Mouse (Mus musculus) lung, postnatal 0 days (tissue): ENCODE measurements at regions not wholly inside any gene's neighbourhood (a gene's known extent, or its start where the extent isn't known, plus 50 kb on each side); places are given as distances from the start of the nearest gene placed in this dataset.

Source experiments
- ATAC-seq: fragments of 200-750 bp; cut with Nextera tagmentation; 2 replicates; pipeline ENCODE4 v1.8.0; 2017; ENCODE audit warnings: moderate library complexity
- DNase-seq: peaks from one replicate; pipeline ENCODE4 v3.0.0-alpha.2; 2016; ENCODE audit warnings: low spot score
- H3K27ac ChIP-seq: fragments of 300-500 bp; sonication (generic); 2 replicates; pipeline ENCODE4 v1.5.1; 2014; ENCODE audit warnings: antibody characterized with exemption, mild to moderate bottlenecking, low read length, mixed read lengths
- H3K27me3 ChIP-seq: fragments of 300-500 bp; sonication (generic); replicated peaks from 2 replicates; pipeline ENCODE4 v1.6.1; 2014; ENCODE audit warnings: low read length, mixed read lengths; ENCODE audit not compliant: insufficient read depth
- H3K36me3 ChIP-seq: fragments of 300-500 bp; sonication (generic); 2 replicates; pipeline ENCODE4 v1.6.1; 2014; ENCODE audit warnings: low read length, mixed read lengths; ENCODE audit not compliant: insufficient read depth
- H3K4me1 ChIP-seq: fragments of 300-500 bp; sonication (generic); 2 replicates; pipeline ENCODE4 v1.6.1; 2014; ENCODE audit warnings: antibody characterized with exemption, low read depth, low read length, mixed read lengths; ENCODE audit not compliant: insufficient read depth
- H3K4me2 ChIP-seq: fragments of 300-500 bp; sonication (generic); replicated peaks from 2 replicates; pipeline ENCODE4 v1.6.1; 2014; ENCODE audit warnings: low read depth, mild to moderate bottlenecking, low read length, moderate library complexity, mixed read lengths
- H3K4me3 ChIP-seq: fragments of 300-500 bp; sonication (generic); 2 replicates; pipeline ENCODE4 v1.5.1; 2014; ENCODE audit warnings: low read depth, low read length
- H3K9ac ChIP-seq: fragments of 300-500 bp; sonication (generic); replicated peaks from 2 replicates; pipeline ENCODE4 v1.6.1; 2014; ENCODE audit warnings: low read depth, mild to moderate bottlenecking
- H3K9me3 ChIP-seq: fragments of 300-500 bp; sonication (generic); 2 replicates; pipeline ENCODE4 v1.6.1; 2016; ENCODE audit warnings: low read length, mixed read lengths
- CTCF ChIP-seq: IDR thresholded peaks from 2 replicates; pipeline ENCODE4 v1.5.1; 2016; ENCODE audit warnings: antibody characterized with exemption, mild to moderate bottlenecking
- EP300 ChIP-seq: IDR thresholded peaks from 2 replicates; pipeline ENCODE4 v1.6.1; 2016; ENCODE audit warnings: antibody characterized with exemption, mild to moderate bottlenecking, control low read depth
- WGBS: fragments of 180-500 bp; shearing (Covaris S2); extraction: QIAGEN DNeasy Blood & Tissue Kit; methylation state at CpG from one replicate; pipeline ENCODE4 v1.1.7; 2014; 5-methylcytosine and 5-hydroxymethylcytosine counted together

DNA sequence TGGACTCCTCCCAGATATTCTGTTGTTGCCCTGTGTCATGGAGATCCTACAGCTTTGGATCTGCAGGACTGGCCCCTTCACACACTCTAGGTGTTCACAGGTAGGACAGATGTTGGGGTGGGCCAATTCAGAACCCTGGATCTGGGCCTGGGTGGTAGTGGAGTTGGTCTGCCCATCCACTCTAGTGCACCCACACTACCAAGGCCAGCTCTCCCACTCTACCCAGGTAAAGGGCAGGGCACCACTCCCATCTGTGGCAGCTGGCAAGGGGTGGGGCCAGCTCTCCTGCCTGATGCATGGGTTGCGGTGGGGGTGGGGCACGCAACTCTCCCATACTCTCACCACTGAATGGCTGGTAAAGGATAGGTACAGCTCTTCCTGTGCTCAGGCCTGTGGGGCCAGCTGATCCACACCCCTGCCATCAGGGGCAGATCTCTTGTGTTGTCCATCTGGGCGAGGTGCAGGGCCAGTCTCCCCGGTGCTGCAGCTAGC is 76.5 kb downstream of the Gja1 start:
- Histone ChIP-seq H3K27ac (no peak overlapping the region), H3K4me1 (no peaks in the 10 kb centered on the region), H3K27me3 (no peaks in the 10 kb centered on the region), H3K4me3 (no peak overlapping the region), H3K9ac (no peak overlapping the region), H3K4me2 (no peak overlapping the region), H3K9me3 (no peaks in the 10 kb centered on the region), H3K36me3 (no peaks in the 10 kb centered on the region)
- no peak for TF ChIP-seq EP300
- no peak for TF ChIP-seq CTCF
- WGBS = 79% methylated on average over 4 of the region's 4 CpGs
- ATAC-seq (no peak), DNase-seq (no peak)

DNA sequence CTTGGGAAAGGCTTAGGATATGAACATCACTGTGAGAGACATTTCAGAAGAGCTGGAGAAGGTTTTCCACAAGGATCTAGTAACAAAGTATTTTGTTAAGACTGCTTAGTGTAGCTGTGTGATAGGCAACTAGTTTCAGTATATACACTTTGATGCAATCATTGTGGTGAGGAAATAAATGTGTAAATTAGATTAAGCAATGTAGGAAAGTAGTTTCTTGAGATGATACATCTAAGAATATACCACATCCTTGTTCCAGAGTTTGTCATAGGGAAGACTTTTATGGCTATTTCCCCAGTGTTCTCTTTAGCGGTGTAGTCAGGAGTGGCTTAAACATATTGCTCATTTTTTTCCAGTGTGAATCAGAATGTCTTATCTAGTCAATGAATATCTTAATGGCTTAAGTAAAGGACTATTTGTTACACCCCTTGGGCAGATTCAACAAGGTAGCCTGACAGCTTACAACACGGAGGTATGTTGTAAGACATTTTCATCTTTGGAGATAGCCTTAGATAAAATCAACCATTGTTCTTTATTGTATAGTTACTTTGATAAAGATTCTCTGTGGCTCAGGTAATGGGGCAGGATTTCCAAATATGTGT is 78.8 kb downstream of the Gja1 start:
- no peak overlapping the region for H3K9ac ChIP-seq
- no peaks in the 10 kb centered on the region for H3K27me3 ChIP-seq
- 80% methylated on average over 2 of the region's 2 CpGs for WGBS
- TF ChIP-seq EP300 = no peak
- TF ChIP-seq CTCF = no peak
- ATAC-seq (no peak), DNase-seq (no peak)
- 0 out of 2 replicates have a peak, but pooled peaks cover 3% of the 10 kb centered on the region for H3K9me3 ChIP-seq
- H3K4me2 ChIP-seq = no peak overlapping the region
- no peaks in the 10 kb centered on the region for H3K36me3 ChIP-seq
- no peak overlapping the region for H3K4me3 ChIP-seq
- no peak overlapping the region for H3K27ac ChIP-seq
- H3K4me1 ChIP-seq = no peaks in the 10 kb centered on the region

DNA sequence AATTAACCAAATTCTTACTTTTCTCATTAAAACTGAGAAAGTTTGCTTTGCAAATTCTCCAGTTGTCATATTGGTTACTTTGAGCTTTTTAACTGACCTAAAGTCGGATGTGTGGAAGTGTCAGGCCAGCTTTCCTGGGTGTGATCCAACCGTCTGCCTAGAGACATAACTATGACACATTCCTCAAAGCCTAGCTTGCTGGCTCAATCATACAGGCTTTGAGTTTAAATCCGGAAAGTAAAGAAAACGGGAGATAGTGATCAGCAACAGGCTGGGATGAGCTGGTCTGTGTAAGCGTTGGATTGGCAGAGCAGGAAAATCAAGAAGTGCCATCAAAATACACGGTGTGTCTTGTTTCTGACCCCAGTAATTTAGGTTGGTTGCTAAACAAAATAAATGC is 91.4 kb downstream of the Gja1 start:
- Histone ChIP-seq H3K4me1 (no peaks in the 10 kb centered on the region; the same call in 1 of the 2 replicates), H3K36me3 (no peaks in the 10 kb centered on the region), H3K9ac (no peak overlapping the region), H3K9me3 (no peaks in the 10 kb centered on the region), H3K4me3 (no peak overlapping the region), H3K4me2 (peak overlapping the region; percentile 54; the same call in 1 of the 2 replicates), H3K27ac (no peak overlapping the region), H3K27me3 (no peaks in the 10 kb centered on the region)
- WGBS = 15% methylated on average over 6 of the region's 6 CpGs
- ATAC-seq = no peak
- TF ChIP-seq EP300 (no peak), CTCF (no peak)
- DNase-seq = peak; percentile 18

GRCm38 (mm10) chr10:56468993-56469712 is 92.0 kb downstream of the Gja1 start:
- Histone ChIP-seq H3K4me3 (peak overlapping the region; percentile 23; the same call in 1 of the 2 replicates), H3K4me1 (no peaks in the 10 kb centered on the region; the same call in 1 of the 2 replicates)
- ATAC-seq = no peak

DNA sequence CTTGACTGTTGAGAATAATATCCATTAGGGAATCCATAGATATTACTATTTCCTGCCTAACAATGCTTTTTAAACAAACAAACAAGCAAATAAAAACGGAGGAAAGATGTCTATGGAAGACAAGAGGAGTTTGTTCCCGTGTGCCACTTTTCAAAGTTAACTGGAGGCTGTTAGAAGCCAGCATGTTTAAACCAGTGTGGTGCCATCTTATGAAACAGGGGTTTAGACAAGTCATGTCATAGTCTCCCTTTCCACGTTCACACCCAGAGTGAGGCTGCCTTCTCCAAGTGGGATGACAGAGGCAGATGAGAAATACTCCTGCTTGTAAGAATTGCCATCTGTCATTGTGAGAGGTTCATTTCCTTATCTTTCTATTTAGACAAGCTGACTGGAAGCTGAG is 92.8 kb downstream of the Gja1 start:
- Histone ChIP-seq H3K9ac (no peak overlapping the region), H3K36me3 (no peaks in the 10 kb centered on the region), H3K9me3 (no peaks in the 10 kb centered on the region), H3K4me2 (no peak overlapping the region), H3K27me3 (no peaks in the 10 kb centered on the region), H3K27ac (no peak overlapping the region), H3K4me3 (no peak overlapping the region), H3K4me1 (no peaks in the 10 kb centered on the region; the same call in 1 of the 2 replicates)
- TF ChIP-seq CTCF (no peak), EP300 (no peak)
- WGBS = 43% methylated on average over 3 of the region's 3 CpGs
- DNase-seq (no peak), ATAC-seq (no peak)

More at GRCm38 (mm10) chr10:56468993-56469712, 92.0 kb downstream of the Gja1 start:
- WGBS = 21% methylated on average over 15 of the region's 15 CpGs
- H3K27me3 ChIP-seq = no peaks in the 10 kb centered on the region
- H3K36me3 ChIP-seq = no peaks in the 10 kb centered on the region
- TF ChIP-seq CTCF = no peak
- no peak for TF ChIP-seq EP300
- peak overlapping the region; percentile 54 for H3K4me2 ChIP-seq
- H3K9ac ChIP-seq = no peak overlapping the region
- no peak overlapping the region for H3K27ac ChIP-seq
- H3K9me3 ChIP-seq = no peaks in the 10 kb centered on the region
- DNase-seq = peak; percentile 38

DNA sequence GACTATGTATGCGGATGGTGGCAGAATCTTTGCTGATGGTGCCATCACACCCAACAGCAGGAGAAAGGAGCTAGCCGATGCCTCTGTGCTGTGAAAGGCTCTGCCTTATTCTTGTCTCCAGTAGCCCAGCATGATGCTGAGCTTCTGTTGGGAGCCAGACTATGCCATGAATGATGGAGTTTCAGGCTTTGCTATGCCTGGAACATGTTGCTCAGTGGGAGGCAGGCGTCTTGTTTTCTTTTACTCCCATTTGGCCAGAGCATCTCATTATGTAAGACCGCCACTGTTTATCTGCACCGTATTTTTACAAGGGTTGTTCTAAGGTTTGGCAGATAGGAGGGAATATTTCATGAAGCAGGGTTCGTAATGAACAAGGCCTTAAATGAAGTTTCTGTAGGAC is 97.8 kb downstream of the Gja1 start:
- H3K4me2 ChIP-seq = no peak overlapping the region
- H3K27me3 ChIP-seq = no peaks in the 10 kb centered on the region
- H3K4me1 ChIP-seq = no peaks in the 10 kb centered on the region
- no peaks in the 10 kb centered on the region for H3K9me3 ChIP-seq
- H3K36me3 ChIP-seq = no peaks in the 10 kb centered on the region
- TF ChIP-seq CTCF = no peak
- TF ChIP-seq EP300 = no peak
- ATAC-seq (no peak), DNase-seq (no peak)
- H3K27ac ChIP-seq = no peak overlapping the region
- WGBS = 73% methylated on average over 6 of the region's 6 CpGs
- no peak overlapping the region for H3K9ac ChIP-seq
- H3K4me3 ChIP-seq = no peak overlapping the region
